Mouse (Mus musculus) heart, postnatal 0 days (tissue): ENCODE measurements around the gene Serpind1. TPM values are rescaled to one million over a fixed set of nuclear protein-coding genes. Genes with fewer than 3 reads are reported as not detected.
A peak's percentile ranks its signal among the peaks of the same experiment; 100 is the strongest.

Source experiments
- ATAC-seq: fragments of 200-750 bp; cut with Nextera tagmentation; 2 replicates; pipeline ENCODE4 v1.8.0; 2017; ENCODE audit warnings: low read depth, moderate number of reproducible peaks, moderate library complexity; ENCODE audit not compliant: insufficient read depth
- DNase-seq: peaks from one replicate; pipeline ENCODE4 v3.0.0-alpha.2; 2016; ENCODE audit warnings: low spot score
- H3K27ac ChIP-seq: fragments of 300-500 bp; sonication (generic); 2 replicates; pipeline ENCODE4 v1.5.1; 2014; ENCODE audit warnings: low read depth, mild to moderate bottlenecking
- H3K27me3 ChIP-seq: fragments of 300-500 bp; sonication (generic); 2 replicates; pipeline ENCODE4 v1.6.1; 2014; ENCODE audit warnings: low read length, mixed read lengths; ENCODE audit not compliant: control insufficient read depth, insufficient read depth
- H3K36me3 ChIP-seq: fragments of 300-500 bp; sonication (generic); replicated peaks from 2 replicates; pipeline ENCODE4 v1.6.1; 2014; ENCODE audit warnings: low read length, mixed read lengths; ENCODE audit not compliant: control insufficient read depth, insufficient read depth
- H3K4me1 ChIP-seq: fragments of 300-500 bp; sonication (generic); 2 replicates; pipeline ENCODE4 v1.6.1; 2014; ENCODE audit warnings: antibody characterized with exemption; ENCODE audit not compliant: control insufficient read depth, insufficient read depth
- H3K4me2 ChIP-seq: fragments of 300-500 bp; sonication (generic); 2 replicates; pipeline ENCODE4 v1.6.1; 2014; ENCODE audit warnings: low read depth, mild to moderate bottlenecking, low read length, moderate library complexity
- H3K4me3 ChIP-seq: fragments of 300-500 bp; sonication (generic); 2 replicates; pipeline ENCODE4 v1.5.1; 2014; ENCODE audit warnings: low read depth, low read length
- H3K9ac ChIP-seq: fragments of 300-500 bp; sonication (generic); replicated peaks from 2 replicates; pipeline ENCODE4 v1.6.1; 2014; ENCODE audit warnings: low read depth, low read length, mixed read lengths
- H3K9me3 ChIP-seq: fragments of 300-500 bp; sonication (generic); replicated peaks from 2 replicates; pipeline ENCODE4 v1.6.1; 2016; ENCODE audit warnings: low read length; ENCODE audit not compliant: control insufficient read depth
- CTCF ChIP-seq: IDR thresholded peaks from 2 replicates; pipeline ENCODE4 v1.5.1; 2016; ENCODE audit warnings: antibody characterized with exemption, control low read depth, low read depth
- EP300 ChIP-seq: IDR thresholded peaks from 2 replicates; pipeline ENCODE4 v1.6.1; 2016; ENCODE audit warnings: antibody characterized with exemption, low read depth
- WGBS: fragments of 180-500 bp; shearing (Covaris S2); extraction: QIAGEN DNeasy Blood & Tissue Kit; methylation state at CpG from one replicate; pipeline ENCODE4 v1.1.7; 2014; 5-methylcytosine and 5-hydroxymethylcytosine counted together
- polyA plus RNA-seq: library from polyadenylated mRNA; unstranded; fragments of >200 nt; fragmentation: Nextera tagmentation; extraction: Ambion mirVana; gene quantifications from 2 replicates; pipeline ENCODE4 v1.2.1, GENCODE M21; 2015
- total RNA-seq: library from RNA; depleted of rRNA; stranded (reverse); fragments of >200 nt; gene quantifications from 2 replicates; pipeline ENCODE4 v1.2.3, GENCODE M21; 2014; ENCODE audit warnings: low replicate concordance; rRNA removed

Gene Serpind1
- total RNA-seq (2.7 TPM in 1 of 2 replicates, not detected in the other), polyA plus RNA-seq (0.34 and 0.49 TPM in 2 replicates)

DNA sequence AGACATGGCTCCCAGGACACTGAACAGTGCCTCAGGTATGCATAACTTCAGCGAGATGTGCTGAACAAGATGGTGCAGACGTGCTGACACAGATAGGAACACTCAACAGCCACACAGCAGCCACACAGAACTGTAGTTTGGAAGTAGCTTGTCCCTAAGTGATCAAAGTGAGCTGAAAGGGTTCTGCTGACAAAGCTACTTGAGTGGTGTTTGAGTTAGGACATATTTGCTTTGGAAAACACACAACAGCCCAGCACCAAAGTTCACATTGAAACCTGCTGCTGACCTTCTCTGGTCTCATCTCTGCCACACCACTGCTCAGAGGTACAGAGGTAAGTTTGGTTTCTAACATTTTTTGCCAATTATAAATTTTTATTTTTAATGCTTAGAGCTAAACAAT, at the start of gene Serpind1:
TSS of gene Serpind1 (plus strand) at position 256 of the 400 bp plus-strand sequence.
- Histone ChIP-seq H3K4me1 (no peaks in the 10 kb centered on the region), H3K4me3 (no peak within 1 kb of the TSS), H3K9me3 (no peaks in the 10 kb centered on the region), H3K36me3 (peaks cover 5% of the 10 kb centered on the region; the same call in 1 of the 2 replicates), H3K9ac (no peak within 1 kb of the TSS), H3K27ac (no peak within 1 kb of the TSS), H3K4me2 (no peak within 1 kb of the TSS), H3K27me3 (no peaks in the 10 kb centered on the region)
- 59% methylated on average over 2 of the region's 2 CpGs for WGBS
- no peak for DNase-seq
- TF ChIP-seq CTCF (no peak), EP300 (no peak)
- ATAC-seq, result no peak

DNA sequence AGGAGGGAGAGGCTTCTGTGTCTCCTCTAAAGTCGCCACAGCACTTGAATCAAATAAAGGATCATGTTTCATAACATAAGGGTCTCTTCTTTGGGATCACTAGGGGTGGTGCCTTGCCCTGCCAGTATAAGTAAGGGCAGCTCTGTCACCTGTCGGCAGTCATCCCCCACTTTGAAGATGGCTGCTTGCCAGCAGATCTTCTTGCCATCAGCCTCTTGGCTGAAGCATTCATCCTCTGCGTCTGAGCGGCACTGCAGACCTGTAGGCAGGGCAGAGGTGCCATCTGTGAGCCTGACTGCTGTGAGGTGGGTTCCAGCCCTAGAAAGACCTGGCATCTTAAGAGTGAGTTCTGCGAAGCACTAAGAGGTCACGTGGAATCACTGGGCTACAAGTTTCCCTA, 48.0 kb upstream of the Serpind1 start:
- Histone ChIP-seq H3K4me3 (no peak overlapping the region), H3K9me3 (no peaks in the 10 kb centered on the region), H3K36me3 (peaks cover 73% of the 10 kb centered on the region), H3K4me1 (no peaks in the 10 kb centered on the region), H3K9ac (no peak overlapping the region), H3K27ac (no peak overlapping the region), H3K27me3 (peaks cover 1% of the 10 kb centered on the region; the same call in 1 of the 2 replicates), H3K4me2 (no peak overlapping the region)
- TF ChIP-seq EP300, result no peak
- no peak for TF ChIP-seq CTCF
- no peak for ATAC-seq
- DNase-seq, result no peak
- 44% methylated on average over 6 of the region's 6 CpGs for WGBS

DNA sequence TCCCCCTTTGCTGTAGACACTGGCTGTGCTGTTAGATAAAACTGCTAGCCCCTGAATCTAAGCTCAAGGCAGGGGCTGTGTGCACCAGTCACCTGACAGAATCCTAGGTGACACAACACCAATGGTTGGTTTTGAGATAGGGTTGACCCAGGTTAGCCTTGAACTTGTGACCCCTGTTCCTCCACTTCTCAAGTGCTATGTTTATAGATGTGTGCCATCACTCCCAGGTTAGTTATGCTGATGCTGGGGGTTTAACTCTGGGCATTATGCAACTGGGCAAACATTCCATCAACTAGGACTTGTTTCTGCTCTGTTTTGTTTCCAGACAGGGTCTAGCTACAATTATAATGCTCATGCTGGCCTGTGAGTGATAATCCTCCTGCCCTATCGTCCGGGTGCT, 44.1 kb upstream of the Serpind1 start:
- DNase-seq (no peak), ATAC-seq (no peak)
- Histone ChIP-seq H3K4me3 (no peak overlapping the region), H3K9me3 (no peaks in the 10 kb centered on the region), H3K36me3 (peaks cover 77% of the 10 kb centered on the region), H3K4me2 (no peak overlapping the region), H3K4me1 (no peaks in the 10 kb centered on the region), H3K27me3 (no peaks in the 10 kb centered on the region), H3K9ac (no peak overlapping the region), H3K27ac (no peak overlapping the region)
- whole genome bisulfite sequencing, result 86% methylated on average over 2 of the region's 2 CpGs
- TF ChIP-seq EP300, result no peak
- TF ChIP-seq CTCF, result no peak

DNA sequence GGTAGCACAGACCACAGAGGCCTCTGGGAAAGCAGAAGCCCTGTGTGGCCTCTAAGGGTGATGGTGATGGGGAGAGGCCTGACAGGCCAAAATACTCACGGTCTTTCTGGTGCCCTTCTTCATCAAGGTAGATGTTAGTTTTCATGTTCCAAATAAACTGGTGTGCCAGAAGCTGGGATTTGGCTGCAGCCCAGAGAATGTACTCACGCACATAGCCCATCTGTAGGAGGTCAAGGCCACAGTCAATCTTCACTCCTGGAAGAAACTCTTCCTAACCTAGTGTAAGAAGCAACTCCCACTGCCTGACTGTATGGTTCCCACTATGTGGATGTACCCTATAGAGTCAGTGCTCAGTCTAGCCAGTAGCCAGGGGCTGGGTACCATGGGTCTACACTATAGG, 40.2 kb upstream of the Serpind1 start:
- H3K4me2 ChIP-seq, result no peak overlapping the region
- H3K36me3 ChIP-seq, result peaks cover 66% of the 10 kb centered on the region
- H3K27ac ChIP-seq, result no peak overlapping the region
- no peak for ATAC-seq
- H3K4me3 ChIP-seq, result no peak overlapping the region
- 61% methylated on average over 2 of the region's 2 CpGs for WGBS
- no peaks in the 10 kb centered on the region for H3K4me1 ChIP-seq
- no peak overlapping the region for H3K9ac ChIP-seq
- no peaks in the 10 kb centered on the region for H3K27me3 ChIP-seq
- H3K9me3 ChIP-seq, result no peaks in the 10 kb centered on the region
- no peak for DNase-seq
- no peak for TF ChIP-seq EP300
- TF ChIP-seq CTCF, result no peak

DNA sequence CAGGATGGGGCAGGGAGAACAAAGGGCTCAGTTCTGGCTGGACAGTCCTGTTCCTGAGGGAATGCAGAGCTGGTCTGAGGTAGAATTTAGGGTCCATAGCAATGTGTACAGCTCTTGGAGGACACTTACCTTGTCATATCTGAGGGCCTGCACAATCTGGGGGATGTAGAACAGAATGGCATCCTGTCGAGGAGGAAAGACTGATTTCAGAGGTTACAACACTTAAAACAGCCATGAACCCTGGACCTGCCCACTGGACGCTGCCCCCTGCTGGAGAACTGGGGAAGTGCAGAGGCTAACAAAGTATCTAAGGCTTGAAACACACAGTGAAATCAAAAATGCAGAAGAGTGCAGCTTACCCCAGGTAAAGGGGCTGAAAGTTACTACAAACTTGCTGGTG, 38.4 kb upstream of the Serpind1 start:
- 4% methylated on average over 2 of the region's 2 CpGs for WGBS
- H3K27me3 ChIP-seq, result no peaks in the 10 kb centered on the region
- no peak overlapping the region for H3K27ac ChIP-seq
- H3K4me2 ChIP-seq, result no peak overlapping the region
- H3K4me1 ChIP-seq, result no peaks in the 10 kb centered on the region
- TF ChIP-seq EP300 (no peak), CTCF (peak; percentile 93)
- H3K9ac ChIP-seq, result no peak overlapping the region
- no peak overlapping the region for H3K4me3 ChIP-seq
- peaks cover 75% of the 10 kb centered on the region for H3K36me3 ChIP-seq
- ATAC-seq (no peak), DNase-seq (peak; percentile 53)
- H3K9me3 ChIP-seq, result no peaks in the 10 kb centered on the region

DNA sequence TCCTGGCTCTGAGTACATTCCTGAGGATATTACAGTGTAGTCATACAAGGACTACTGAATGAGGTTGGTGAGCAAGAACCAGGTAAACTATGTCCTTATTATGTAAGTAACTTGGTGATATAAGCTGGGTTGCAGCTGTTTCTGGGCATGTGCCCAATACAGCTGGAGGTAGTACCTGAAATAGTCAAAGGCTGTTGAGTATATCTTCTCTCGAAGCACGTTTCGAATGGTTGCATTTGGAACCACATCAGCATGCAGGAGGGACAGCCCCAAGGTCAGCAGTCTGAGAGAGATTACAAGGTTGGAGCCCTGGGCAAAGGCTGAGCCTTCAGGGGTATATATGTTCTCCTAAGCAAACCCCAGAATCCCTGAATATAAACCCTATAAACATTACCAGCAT, 30.4 kb upstream of the Serpind1 start:
- no peak for ATAC-seq

More for the DNA sequence above, 30.4 kb upstream of the Serpind1 start:
- Histone ChIP-seq H3K4me1 (no peaks in the 10 kb centered on the region), H3K9ac (no peak overlapping the region), H3K4me2 (no peak overlapping the region), H3K4me3 (no peak overlapping the region), H3K9me3 (no peaks in the 10 kb centered on the region), H3K27me3 (no peaks in the 10 kb centered on the region), H3K36me3 (peaks cover 90% of the 10 kb centered on the region), H3K27ac (no peak overlapping the region)
- DNase-seq, result no peak
- WGBS, result 50% methylated on average over 3 of the region's 3 CpGs
- TF ChIP-seq EP300 (no peak), CTCF (no peak)
